Mouse (Mus musculus) embryonic facial prominence, embryonic 11.5 days (tissue): ENCODE data around the gene Ranbp6. TPM values are rescaled to one million over a fixed set of nuclear protein-coding genes. Genes with fewer than 3 reads are reported as not detected.

Source experiments
- ATAC-seq: fragments of 200-750 bp; cut with Nextera tagmentation; replicated peaks from 2 replicates; pipeline ENCODE4 v1.8.0; 2017; ENCODE audit warnings: low read depth; ENCODE audit not compliant: insufficient number of reproducible peaks, low FRiP score, low TSS enrichment
- DNase-seq: peaks from one replicate; pipeline ENCODE4 v3.0.0-alpha.2; 2015; ENCODE audit warnings: low spot score
- H3K27ac ChIP-seq: fragments of 300-500 bp; sonication (generic); replicated peaks from 2 replicates; pipeline ENCODE4 v1.5.1; 2014; ENCODE audit warnings: mild to moderate bottlenecking, low read depth, low read length, control low read depth
- H3K27me3 ChIP-seq: fragments of 300-500 bp; sonication (generic); 2 replicates; pipeline ENCODE4 v1.6.1; 2014; ENCODE audit warnings: mild to moderate bottlenecking, low read length, moderate library complexity, mixed read lengths; ENCODE audit not compliant: control insufficient read depth, insufficient read depth
- H3K36me3 ChIP-seq: fragments of 300-500 bp; sonication (generic); replicated peaks from 2 replicates; pipeline ENCODE4 v1.6.1; 2014; ENCODE audit warnings: low read depth, mild to moderate bottlenecking, low read length, moderate library complexity, mixed read lengths; ENCODE audit not compliant: control insufficient read depth, insufficient read depth
- H3K4me1 ChIP-seq: fragments of 300-500 bp; sonication (generic); 2 replicates; pipeline ENCODE4 v1.6.1; 2014; ENCODE audit warnings: low read length, mixed read lengths; ENCODE audit not compliant: control insufficient read depth, insufficient read depth
- H3K4me2 ChIP-seq: fragments of 300-500 bp; sonication (generic); 2 replicates; pipeline ENCODE4 v1.6.1; 2014; ENCODE audit warnings: low read depth, mild to moderate bottlenecking, control low read depth, low read length, moderate library complexity
- H3K4me3 ChIP-seq: fragments of 300-500 bp; sonication (generic); 2 replicates; pipeline ENCODE4 v1.5.1; 2014; ENCODE audit warnings: low read depth, low read length, control low read depth
- H3K9ac ChIP-seq: fragments of 300-500 bp; sonication (generic); replicated peaks from 2 replicates; pipeline ENCODE4 v1.6.1; 2014; ENCODE audit warnings: mild to moderate bottlenecking, control low read depth, low read length
- H3K9me3 ChIP-seq: fragments of 300-500 bp; sonication (generic); replicated peaks from 2 replicates; pipeline ENCODE4 v1.6.1; 2016; ENCODE audit warnings: mild to moderate bottlenecking, low read length, inconsistent platforms, mixed read lengths; ENCODE audit not compliant: control insufficient read depth
- WGBS: fragments of 180-500 bp; shearing (Covaris S2); extraction: QIAGEN DNeasy Blood & Tissue Kit; methylation state at CpG from one replicate; pipeline ENCODE4 v1.1.7; 2014; 5-methylcytosine and 5-hydroxymethylcytosine counted together
- polyA plus RNA-seq: library from polyadenylated mRNA; unstranded; fragments of >200 nt; fragmentation: Nextera tagmentation; extraction: Ambion mirVana; gene quantifications from 2 replicates; pipeline ENCODE4 v1.2.1, GENCODE M21; 2014

Gene Ranbp6
- polyA plus RNA-seq, 1 experiment from 2014 or later: 37.3 TPM

DNA sequence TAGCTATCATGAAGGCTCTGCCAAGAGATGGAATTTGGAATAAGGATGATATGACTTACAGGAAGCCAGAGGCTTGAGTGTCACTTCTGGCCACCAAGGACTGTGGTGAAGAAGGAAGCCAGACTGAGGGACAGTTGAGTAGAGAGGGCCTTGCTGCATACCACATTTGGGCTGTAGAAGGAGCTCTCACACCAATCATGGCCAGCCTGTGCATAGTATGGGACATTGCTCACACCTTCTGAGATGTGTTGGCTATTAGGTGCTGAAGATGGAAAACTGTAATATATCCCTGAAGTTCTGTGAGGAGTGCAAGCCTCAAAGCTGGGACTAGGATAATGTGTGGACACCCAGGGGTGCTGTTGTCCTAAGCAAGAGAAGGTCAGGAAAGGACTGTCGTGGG lies 13.9 kb upstream of the Ranbp6 start:
- no peak overlapping the region for H3K9ac ChIP-seq
- ATAC-seq: no peak

GRCm38 (mm10) chr19:29825003-29825402 lies 12.2 kb upstream of the Ranbp6 start:
- Histone ChIP-seq H3K4me1 (no peaks in the 10 kb centered on the region), H3K36me3 (no peaks in the 10 kb centered on the region), H3K27me3 (no peaks in the 10 kb centered on the region), H3K9me3 (no peaks in the 10 kb centered on the region), H3K4me3 (no peak overlapping the region), H3K4me2 (no peak overlapping the region), H3K27ac (no peak overlapping the region), H3K9ac (no peak overlapping the region)
- no peak for ATAC-seq
- DNase-seq: no peak
- 64% methylated on average over 2 of the region's 2 CpGs for WGBS

More for the DNA sequence above, 13.9 kb upstream of the Ranbp6 start:
- WGBS: 91% methylated on average over 1 of the region's 1 CpGs
- H3K27ac ChIP-seq: no peak overlapping the region
- H3K4me3 ChIP-seq: no peak overlapping the region
- DNase-seq: peak; percentile 22
- no peaks in the 10 kb centered on the region for H3K36me3 ChIP-seq
- no peaks in the 10 kb centered on the region for H3K4me1 ChIP-seq
- H3K9me3 ChIP-seq: no peaks in the 10 kb centered on the region
- no peaks in the 10 kb centered on the region for H3K27me3 ChIP-seq
- H3K4me2 ChIP-seq: no peak overlapping the region

DNA sequence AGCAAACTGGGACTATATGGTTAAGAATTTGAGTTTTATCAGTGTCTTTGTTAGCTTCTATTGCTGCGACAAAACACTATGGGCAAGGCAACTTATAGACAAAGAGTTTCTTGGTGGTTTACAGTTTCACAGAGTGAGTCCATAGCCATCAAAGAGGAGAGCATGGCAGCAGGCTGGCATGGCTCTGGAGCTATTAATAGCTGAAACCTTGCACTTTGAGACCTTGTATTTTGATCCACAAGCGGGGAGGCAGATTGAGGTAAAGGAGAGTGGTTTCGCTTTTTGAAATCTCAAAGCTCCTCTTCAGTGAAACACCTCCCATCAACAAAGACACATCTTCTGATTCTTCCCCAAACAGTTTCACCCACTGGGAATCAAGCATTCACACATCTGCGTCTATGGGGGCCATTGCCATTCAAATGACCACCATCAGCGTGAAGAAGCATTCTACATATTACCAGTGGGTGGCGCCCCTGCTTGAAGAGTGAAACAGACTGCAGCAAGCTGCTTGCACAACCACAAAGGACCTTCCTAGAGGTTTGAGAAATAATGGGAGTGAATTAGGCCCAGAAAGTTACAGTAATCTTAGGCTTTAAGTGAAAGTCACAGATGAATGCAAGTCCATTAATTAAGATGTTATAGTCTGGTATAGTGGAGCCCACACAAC lies 11.4 kb upstream of the Ranbp6 start:
- 47% methylated on average over 6 of the region's 6 CpGs for WGBS
- Histone ChIP-seq H3K9me3 (no peaks in the 10 kb centered on the region), H3K4me3 (no peak overlapping the region), H3K4me2 (no peak overlapping the region), H3K9ac (no peak overlapping the region), H3K27ac (no peak overlapping the region), H3K4me1 (no peaks in the 10 kb centered on the region), H3K27me3 (no peaks in the 10 kb centered on the region), H3K36me3 (no peaks in the 10 kb centered on the region)
- DNase-seq: peak; percentile 71
- ATAC-seq: no peak

DNA sequence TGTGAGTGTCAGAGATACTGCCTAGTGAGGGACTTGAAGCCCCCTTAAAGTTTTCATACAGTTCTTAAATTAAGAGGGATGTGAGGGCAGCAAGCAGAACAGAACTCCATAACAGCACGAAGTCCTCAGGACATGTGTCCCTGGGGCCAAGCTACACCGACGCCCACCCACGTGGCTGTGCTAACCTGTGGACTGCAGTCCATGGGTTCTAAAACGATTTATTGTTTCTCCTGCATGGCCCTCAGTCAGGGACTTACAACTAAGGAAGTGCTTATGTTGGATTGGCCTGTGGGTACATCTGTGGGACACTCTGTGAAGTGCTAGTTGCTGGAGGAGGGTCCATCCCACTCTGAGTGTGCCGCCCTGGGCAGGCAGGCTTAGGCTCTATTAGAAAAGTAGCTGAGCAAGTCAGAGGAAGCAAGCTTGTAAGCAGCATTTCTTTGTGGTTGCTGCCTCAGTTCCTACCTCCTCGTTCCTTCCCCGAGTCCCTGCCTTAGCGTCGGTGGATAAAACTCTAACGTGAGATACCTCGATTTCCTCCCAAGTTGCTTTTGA lies 10.8 kb upstream of the Ranbp6 start:
- H3K27ac ChIP-seq: no peak overlapping the region
- H3K9ac ChIP-seq: no peak overlapping the region
- no peak for ATAC-seq
- H3K9me3 ChIP-seq: no peaks in the 10 kb centered on the region
- H3K27me3 ChIP-seq: no peaks in the 10 kb centered on the region
- DNase-seq: no peak
- WGBS: 60% methylated on average over 12 of the region's 12 CpGs
- H3K4me3 ChIP-seq: no peak overlapping the region
- no peak overlapping the region for H3K4me2 ChIP-seq
- H3K4me1 ChIP-seq: no peaks in the 10 kb centered on the region
- H3K36me3 ChIP-seq: no peaks in the 10 kb centered on the region

- H3K27ac ChIP-seq: no peak overlapping the region
- peak; percentile 78 for DNase-seq
- H3K27me3 ChIP-seq: no peaks in the 10 kb centered on the region
- no peaks in the 10 kb centered on the region for H3K9me3 ChIP-seq
- H3K9ac ChIP-seq: no peak overlapping the region
- no peak for ATAC-seq
- no peaks in the 10 kb centered on the region for H3K36me3 ChIP-seq
- H3K4me3 ChIP-seq: no peak overlapping the region
- H3K4me1 ChIP-seq: no peaks in the 10 kb centered on the region
- H3K4me2 ChIP-seq: no peak overlapping the region
Measured at GRCm38 (mm10) chr19:29820966-29821365, 8.2 kb upstream of the Ranbp6 start.

- Histone ChIP-seq H3K27me3 (no peaks in the 10 kb centered on the region), H3K4me2 (no peak overlapping the region), H3K4me1 (no peaks in the 10 kb centered on the region), H3K4me3 (no peak overlapping the region), H3K9ac (no peak overlapping the region), H3K36me3 (peaks cover 3% of the 10 kb centered on the region; the same call in 1 of the 2 replicates), H3K27ac (no peak overlapping the region), H3K9me3 (no peaks in the 10 kb centered on the region)
- no peak for ATAC-seq
- no peak for DNase-seq
- WGBS: 98% methylated on average over 5 of the region's 5 CpGs
Measured at GRCm38 (mm10) chr19:29810022-29810421, 2.8 kb downstream of the Ranbp6 start.

DNA sequence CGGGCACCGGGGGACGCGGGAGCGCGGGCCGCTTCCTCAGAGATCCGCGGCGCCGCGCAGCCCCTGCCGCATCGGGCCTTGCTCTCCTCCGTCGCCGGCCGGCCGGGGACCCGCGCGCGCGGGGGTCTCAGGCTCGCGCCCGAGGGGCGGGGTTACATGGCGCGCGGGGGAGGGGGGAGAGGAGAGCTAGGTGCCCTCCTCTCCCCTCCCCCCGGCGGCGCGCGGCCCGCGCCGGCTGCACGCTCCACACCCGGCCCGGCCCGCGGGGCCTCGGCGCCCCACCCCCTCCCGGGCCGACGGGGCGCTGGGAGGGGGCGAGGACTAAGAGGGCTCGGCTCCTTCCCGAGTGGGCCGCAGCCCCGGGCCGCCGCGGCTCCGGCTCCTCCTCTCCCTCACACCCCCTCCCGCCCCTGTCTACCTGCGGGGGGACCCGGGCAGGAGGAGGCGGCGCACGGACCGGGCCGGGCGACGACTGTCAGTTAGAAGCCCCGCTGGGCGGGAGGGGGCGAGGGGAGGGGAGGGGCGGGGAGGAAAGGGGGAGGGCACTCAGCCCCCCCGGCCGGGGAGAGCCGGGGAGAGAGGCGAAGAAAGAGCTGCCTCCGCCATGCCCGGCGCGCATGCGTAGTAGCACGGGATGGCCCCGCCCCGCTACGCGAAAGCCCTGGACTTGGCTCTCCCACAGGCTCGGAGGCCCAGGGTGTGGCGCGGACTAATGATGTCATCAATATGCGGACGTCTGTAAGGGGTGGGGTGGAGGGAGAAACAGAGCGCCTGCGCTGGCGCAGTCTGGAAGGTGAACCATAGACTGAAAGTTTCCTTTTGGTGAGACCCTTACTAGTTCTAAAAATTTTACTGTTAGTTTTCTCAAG lies 6.6 kb downstream of the Ranbp6 start, which contains the start of gene 9930021J03Rik:
TSS of gene 9930021J03Rik (minus strand) at position 73 of the 869 bp plus-strand sequence.
- ATAC-seq (peak; percentile 92), DNase-seq (peak; percentile 99)
- H3K9me3 ChIP-seq: no peaks in the 10 kb centered on the region
- no peaks in the 10 kb centered on the region for H3K4me1 ChIP-seq
- H3K4me3 ChIP-seq: peak within 1 kb of the TSS; percentile 97
- H3K9ac ChIP-seq: peak within 1 kb of the TSS; percentile 88
- H3K4me2 ChIP-seq: peak within 1 kb of the TSS; percentile 43
- H3K27ac ChIP-seq: peak within 1 kb of the TSS; percentile 84
- H3K27me3 ChIP-seq: no peaks in the 10 kb centered on the region
- peaks cover 3% of the 10 kb centered on the region; the same call in 1 of the 2 replicates for H3K36me3 ChIP-seq
- WGBS: 0% methylated on average over 52 of the region's 95 CpGs
